Mouse (Mus musculus) brain, embryonic 14.5 days (tissue): Measurements from ENCODE around the gene Fkbp2. TPM values are rescaled to one million over a fixed set of nuclear protein-coding genes. Genes with fewer than 3 reads are reported as not detected.

Experiments used
- DNase-seq: peaks from one replicate; pipeline ENCODE4 v3.0.0-alpha.2; 2011; ENCODE audit warnings: low read depth
- CTCF ChIP-seq: fragments of 200-500 bp; IDR thresholded peaks from 2 replicates; pipeline ENCODE4 v1.5.1; 2012; ENCODE audit warnings: inconsistent platforms, mild to moderate bottlenecking, moderate library complexity, borderline replicate concordance; ENCODE audit not compliant: insufficient read depth, insufficient read length; ENCODE audit errors: extremely low read depth
- POLR2A ChIP-seq: fragments of 200-500 bp; IDR thresholded peaks from 2 replicates; pipeline ENCODE4 v1.6.1; 2012; ENCODE audit warnings: mild to moderate bottlenecking, inconsistent platforms, borderline replicate concordance; ENCODE audit not compliant: poor library complexity, insufficient read depth, insufficient read length, severe bottlenecking; ENCODE audit errors: extremely low read depth
- polyA plus RNA-seq: library from polyadenylated mRNA; depleted of rRNA; stranded (reverse); fragments of >200 nt; gene quantifications from 2 replicates; pipeline ENCODE4 v1.2.3, GENCODE M21; 2012

The Fkbp2 gene
- polyA plus RNA-seq, 1 experiment = 61.0 TPM

- no peak for DNase-seq
- no peak for TF ChIP-seq POLR2A
Observed at GRCm38 (mm10) chr19:6989251-6989650, 8.9 kb upstream of the Fkbp2 start.

- no peak for DNase-seq
- no peak for TF ChIP-seq POLR2A
- TF ChIP-seq CTCF = no peak
Observed at GRCm38 (mm10) chr19:6987904-6988285, 7.6 kb upstream of the Fkbp2 start.

- TF ChIP-seq CTCF (no peak), POLR2A (peak; percentile 48; the same call in 1 of the 2 replicates)
- DNase-seq = peak; percentile 69
Observed at GRCm38 (mm10) chr19:6987061-6987903, 7.0 kb upstream of the Fkbp2 start, which contains the start of gene Vegfb. Gene Vegfb (minus strand): TSS chr19:6987651.

GRCm38 (mm10) chr19:6985951-6986708, 5.8 kb upstream of the Fkbp2 start:
- no peak for DNase-seq
- TF ChIP-seq POLR2A = no peak
- no peak for TF ChIP-seq CTCF

GRCm38 (mm10) chr19:6985300-6985699, 5.0 kb upstream of the Fkbp2 start:
- TF ChIP-seq CTCF = no peak
- no peak for TF ChIP-seq POLR2A
- no peak for DNase-seq

- no peak for TF ChIP-seq POLR2A
- TF ChIP-seq CTCF = no peak
- DNase-seq = peak; percentile 73
Observed at GRCm38 (mm10) chr19:6983621-6984020, 3.3 kb upstream of the Fkbp2 start.

GRCm38 (mm10) chr19:6981465-6981864, 1.2 kb upstream of the Fkbp2 start:
- TF ChIP-seq CTCF = no peak
- TF ChIP-seq POLR2A = no peak
- no peak for DNase-seq

GRCm38 (mm10) chr19:6979486-6980380, 568 bp downstream of the Fkbp2 start:
- TF ChIP-seq POLR2A = peak; percentile 68
- peak; percentile 65 for TF ChIP-seq CTCF
- DNase-seq = peak; percentile 99

- no peak for TF ChIP-seq CTCF
- no peak for TF ChIP-seq POLR2A
- DNase-seq = peak; percentile 18
Observed at GRCm38 (mm10) chr19:6979001-6979479, 1.3 kb downstream of the Fkbp2 start.

GRCm38 (mm10) chr19:6978639-6978974, 1.7 kb downstream of the Fkbp2 start:
- TF ChIP-seq POLR2A = no peak
- TF ChIP-seq CTCF = no peak
- DNase-seq = no peak

- no peak for DNase-seq
- TF ChIP-seq CTCF = no peak
- TF ChIP-seq POLR2A = no peak
Observed at GRCm38 (mm10) chr19:6977759-6978638, 2.3 kb downstream of the Fkbp2 start.

- 0 out of 2 replicates have a peak, but pooled peaks have one; percentile 11 for TF ChIP-seq POLR2A
- TF ChIP-seq CTCF = peak; percentile 50
Observed at GRCm38 (mm10) chr19:6975537-6976521, 4.5 kb downstream of the Fkbp2 start, which contains the start of gene Plcb3. Gene Plcb3 (minus strand): TSS chr19:6976470.

More at GRCm38 (mm10) chr19:6975537-6976521, 4.5 kb downstream of the Fkbp2 start, which contains the start of gene Plcb3:
- peak; percentile 95 for DNase-seq
